Mouse (Mus musculus) olfactory bulb, adult 2 months (tissue): ENCODE data around the gene P4ha1.

Experiments used
- CTCF ChIP-seq: fragments of 200-500 bp; IDR thresholded peaks from 2 replicates; pipeline ENCODE4 v1.5.1; 2012; ENCODE audit warnings: low read depth, mild to moderate bottlenecking, low read length, moderate library complexity; ENCODE audit not compliant: insufficient read depth
- POLR2A ChIP-seq: fragments of 200-500 bp; IDR thresholded peaks from 2 replicates; pipeline ENCODE4 v1.6.1; 2012; ENCODE audit warnings: mild to moderate bottlenecking, low read depth, low read length, moderate library complexity; ENCODE audit not compliant: insufficient read depth

GRCm38 (mm10) chr10:59358744-59359143 lies 35.6 kb downstream of the P4ha1 start:
- TF ChIP-seq CTCF = 0 out of 2 replicates have a peak, but pooled peaks have one; percentile 13
- TF ChIP-seq POLR2A = no peak
